Mouse (Mus musculus) 416B (cell line): ENCODE measurements around the gene Gk5.

Experiments used
- DNase-seq: peaks from one replicate; pipeline ENCODE4 v3.0.0; 2011; ENCODE audit warnings: low read depth

Gk5 gene

GRCm38 (mm10) chr9:96223302-96223701 lies 104.1 kb downstream of the Gk5 start:
- no peak for DNase-seq

- DNase-seq = no peak
These were observed 109.1 kb downstream of the Gk5 start for GRCm38 (mm10) chr9:96228285-96228684.

- no peak for DNase-seq
These were observed 111.1 kb downstream of the Gk5 start for GRCm38 (mm10) chr9:96230271-96230670.
